Mouse (Mus musculus): ENCODE results near the gene Ccdc163. TPM values are rescaled to one million over a fixed set of nuclear protein-coding genes. Genes with fewer than 3 reads are reported as not detected.

Ccdc163 gene
- polyA plus RNA-seq, 1 experiment from 2014 or later = 22.6 TPM

Other genes starting within 250 kb of the Ccdc163 start
- 6.4 and 7.5 TPM in 2 replicates for gene Mast2, start 244.3 kb upstream of the Ccdc163 start, polyA plus RNA-seq (2015; fragmentation: Nextera tagmentation; extraction: Ambion mirVana)
- gene Ipp, start 201.0 kb upstream of the Ccdc163 start, polyA plus RNA-seq (2015; fragmentation: Nextera tagmentation; extraction: Ambion mirVana) = 15.6 and 16.5 TPM in 2 replicates
- 27.4 and 27.5 TPM in 2 replicates for gene Tmem69, start 152.6 kb upstream of the Ccdc163 start, polyA plus RNA-seq (2015; fragmentation: Nextera tagmentation; extraction: Ambion mirVana)
- 29.7 and 31.3 TPM in 2 replicates for gene Gpbp1l1, start 150.9 kb upstream of the Ccdc163 start, polyA plus RNA-seq (2015; fragmentation: Nextera tagmentation; extraction: Ambion mirVana)
- 6.1 and 6.4 TPM in 2 replicates for gene Ccdc17, start 111.9 kb upstream of the Ccdc163 start, polyA plus RNA-seq (2015; fragmentation: Nextera tagmentation; extraction: Ambion mirVana)
- gene Nasp, start 80.6 kb upstream of the Ccdc163 start, polyA plus RNA-seq (2015; fragmentation: Nextera tagmentation; extraction: Ambion mirVana) = 74.0 and 89.8 TPM in 2 replicates
- gene Akr1a1, start 56.8 kb upstream of the Ccdc163 start, polyA plus RNA-seq (2015; fragmentation: Nextera tagmentation; extraction: Ambion mirVana) = 928 and 934 TPM in 2 replicates
- 1,384 and 1,485 TPM in 2 replicates for gene Prdx1, start 23.0 kb upstream of the Ccdc163 start, polyA plus RNA-seq (2015; fragmentation: Nextera tagmentation; extraction: Ambion mirVana)
- gene Mmachc, start 103 bp upstream of the Ccdc163 start, polyA plus RNA-seq (2015; fragmentation: Nextera tagmentation; extraction: Ambion mirVana) = 20.7 and 22.7 TPM in 2 replicates
- gene Tesk2, start 12.4 kb downstream of the Ccdc163 start, polyA plus RNA-seq (2015; fragmentation: Nextera tagmentation; extraction: Ambion mirVana) = 10.4 and 11.6 TPM in 2 replicates
- gene Toe1, start 99.1 kb downstream of the Ccdc163 start, polyA plus RNA-seq (2015; fragmentation: Nextera tagmentation; extraction: Ambion mirVana) = 29.7 and 31.0 TPM in 2 replicates
- 9.1 and 9.5 TPM in 2 replicates for gene Mutyh, start 99.2 kb downstream of the Ccdc163 start, polyA plus RNA-seq (2015; fragmentation: Nextera tagmentation; extraction: Ambion mirVana)
- gene Hpdl, start 113.2 kb downstream of the Ccdc163 start, polyA plus RNA-seq (2015; fragmentation: Nextera tagmentation; extraction: Ambion mirVana) = 1.5 and 1.9 TPM in 2 replicates
- 1.2 and 1.4 TPM in 2 replicates for gene Zswim5, start 168.9 kb downstream of the Ccdc163 start, polyA plus RNA-seq (2015; fragmentation: Nextera tagmentation; extraction: Ambion mirVana)

Data from intestine, embryonic 16.5 days (tissue).